Mouse (Mus musculus): ENCODE measurements around the gene Gm28048.

DNA sequence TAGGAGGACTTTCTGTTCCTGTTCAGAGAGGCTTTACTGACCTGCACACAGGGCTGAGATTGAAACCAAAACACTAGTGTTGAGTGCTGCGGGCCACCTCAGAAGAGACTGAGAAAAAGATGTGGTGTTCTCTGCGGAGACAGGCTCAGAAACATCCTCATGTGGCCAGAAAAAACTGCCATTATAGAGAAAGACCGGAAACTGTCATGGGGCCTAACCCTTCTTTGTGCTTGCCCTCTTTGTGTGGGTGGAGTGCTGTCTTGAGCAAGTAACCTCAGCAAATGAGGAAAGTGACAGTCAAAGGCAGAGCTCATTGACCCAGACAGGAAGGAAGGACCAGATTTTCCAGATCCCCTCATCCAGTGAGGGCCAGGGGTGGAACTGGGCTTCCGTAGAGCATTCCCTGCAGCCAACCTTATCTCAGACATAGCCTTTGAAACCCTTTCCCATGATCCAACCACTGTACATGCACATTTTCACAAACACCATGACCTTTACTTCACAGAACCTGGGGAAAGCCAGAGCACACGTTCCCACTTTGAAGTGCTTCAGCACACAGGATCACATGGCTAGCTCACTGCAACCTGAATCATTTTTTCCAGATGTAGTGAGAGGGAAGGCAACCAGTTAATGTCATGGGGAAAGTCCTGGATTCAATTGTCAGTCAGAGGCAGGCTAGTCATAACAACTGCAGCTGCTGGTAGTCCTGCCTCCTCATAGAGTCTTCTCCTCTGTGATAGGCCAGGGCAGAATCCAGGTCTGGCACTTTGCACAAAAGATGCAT lies 167.8 kb downstream of the Gm28048 start:
- TF ChIP-seq CTCF (IDR thresholded peaks at IDR 0.05; ENCODE audit: low read depth) (no peak), EP300 (IDR thresholded peaks at IDR 0.05; ENCODE audit: low read depth) (no peak)
